Mouse (Mus musculus) lung, postnatal 0 days (tissue): ENCODE data around the gene Gm20481.

Experiments used
- CTCF ChIP-seq: IDR thresholded peaks from 2 replicates; pipeline ENCODE4 v1.5.1; 2016; ENCODE audit warnings: antibody characterized with exemption, mild to moderate bottlenecking
- EP300 ChIP-seq: IDR thresholded peaks from 2 replicates; pipeline ENCODE4 v1.6.1; 2016; ENCODE audit warnings: antibody characterized with exemption, mild to moderate bottlenecking, control low read depth

GRCm38 (mm10) chr17:34950514-34951455 is 18.9 kb upstream of the Gm20481 start:
- TF ChIP-seq EP300 (no peak), CTCF (no peak; the same call in 1 of the 2 replicates)
